Mouse (Mus musculus): ENCODE data around the gene Mctp2.

DNA sequence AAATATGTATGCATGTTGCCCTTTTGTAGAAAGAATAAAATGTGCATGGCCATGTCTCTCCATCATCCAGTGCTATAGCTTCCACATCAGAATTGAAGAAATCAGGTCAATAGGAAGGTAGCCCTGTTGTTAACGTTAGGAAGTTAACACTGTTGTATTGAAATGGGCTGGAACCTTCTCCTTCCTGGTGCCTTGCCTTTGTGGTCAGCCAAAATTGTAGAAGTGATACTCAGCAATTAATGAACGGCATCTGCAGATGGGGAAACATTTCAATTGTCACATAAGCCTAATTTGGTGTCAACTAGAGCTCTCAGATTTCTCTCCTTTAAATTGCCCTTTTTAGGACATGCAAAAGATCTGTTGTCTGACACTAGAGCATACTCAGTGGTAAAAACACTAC is 238.0 kb downstream of the Mctp2 start:
- no peak for TF ChIP-seq CTCF (IDR thresholded peaks at IDR 0.05; ENCODE audit: extremely low read depth, insufficient read depth, insufficient read length, insufficient replicate concordance)
- TF ChIP-seq POLR2A (IDR thresholded peaks at IDR 0.05; ENCODE audit: low read depth, low read length), result no peak
